Mouse (Mus musculus): ENCODE data around the gene Casc3. TPM values are rescaled to one million over a fixed set of nuclear protein-coding genes. Genes with fewer than 3 reads are reported as not detected.

The Casc3 gene
- total RNA-seq, 1 experiment from 2014 or later: 37.2 TPM

GRCm38 (mm10) chr11:98773635-98774295 is 30.9 kb upstream of the Casc3 start:
- DNase-seq: peak; percentile 100

GRCm38 (mm10) chr11:98774582-98775347 is 29.9 kb upstream of the Casc3 start, which contains the start of gene Nr1d1:
Gene Nr1d1 (minus strand): TSS chr11:98775333.
- no peak for DNase-seq

GRCm38 (mm10) chr11:98775348-98776051 is 29.2 kb upstream of the Casc3 start:
- DNase-seq: peak; percentile 99

GRCm38 (mm10) chr11:98776052-98776764 is 28.5 kb upstream of the Casc3 start:
- no peak for DNase-seq

GRCm38 (mm10) chr11:98776843-98777590 is 27.7 kb upstream of the Casc3 start:
- peak; percentile 55 for DNase-seq

GRCm38 (mm10) chr11:98777888-98778287 is 26.8 kb upstream of the Casc3 start:
- no peak for DNase-seq

- DNase-seq: no peak
Measured at GRCm38 (mm10) chr11:98781851-98782512, 22.7 kb upstream of the Casc3 start.

- DNase-seq: no peak
Measured at GRCm38 (mm10) chr11:98782651-98783235, 22.0 kb upstream of the Casc3 start.

- DNase-seq: peak; percentile 97
Measured at GRCm38 (mm10) chr11:98783236-98783696, 21.4 kb upstream of the Casc3 start.

- no peak for DNase-seq
Measured at GRCm38 (mm10) chr11:98784139-98784538, 20.6 kb upstream of the Casc3 start.

- DNase-seq: no peak
Measured at GRCm38 (mm10) chr11:98785214-98785613, 19.5 kb upstream of the Casc3 start.

- peak; percentile 66 for DNase-seq
Measured at GRCm38 (mm10) chr11:98785772-98786281, 18.9 kb upstream of the Casc3 start.

- DNase-seq: peak; percentile 91
Measured at GRCm38 (mm10) chr11:98786359-98787214, 18.1 kb upstream of the Casc3 start.

GRCm38 (mm10) chr11:98787229-98787628 is 17.5 kb upstream of the Casc3 start:
- DNase-seq: no peak

- no peak for DNase-seq
Measured at GRCm38 (mm10) chr11:98787691-98788090, 17.0 kb upstream of the Casc3 start.

- no peak for DNase-seq
Measured at GRCm38 (mm10) chr11:98788139-98788538, 16.6 kb upstream of the Casc3 start.

- DNase-seq: peak; percentile 83
Measured at GRCm38 (mm10) chr11:98788550-98789218, 16.0 kb upstream of the Casc3 start.

GRCm38 (mm10) chr11:98789219-98789807 is 15.4 kb upstream of the Casc3 start:
- no peak for DNase-seq
